In the genomic region with DNA sequence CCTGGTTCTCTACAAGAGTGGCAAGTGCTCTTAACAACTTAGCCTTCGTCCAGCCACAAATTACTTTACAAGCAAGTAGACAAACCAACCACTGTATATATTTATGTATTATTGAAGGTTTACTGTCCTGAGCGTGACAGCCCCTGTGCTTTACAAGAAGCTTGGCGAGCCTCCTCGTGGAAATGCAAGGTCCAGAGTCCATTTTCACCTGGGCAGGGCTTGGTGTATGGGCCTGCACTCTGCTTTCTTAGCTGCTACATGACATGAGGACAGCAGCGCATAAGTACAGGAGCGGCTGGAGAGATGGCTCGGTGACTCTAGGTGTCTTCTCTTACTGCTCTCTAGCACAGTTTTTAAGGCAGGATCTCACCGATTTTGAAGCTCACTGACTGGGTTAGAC, we compare ENCODE assay signal across 27 mouse cellular contexts. TPM values are rescaled to one million over a fixed set of nuclear protein-coding genes. Genes with fewer than 3 reads are reported as not detected.
DNase-seq lines count a peak whose midpoint lies in the region; ATAC-seq and TF ChIP-seq lines count a peak whose summit lies in the region.
"Had no signal": no experiment of that assay in that cellular context is flagged by ENCODE, and none has a peak within 500 bp of the region (broad histone marks: within the 10 kb centered on the region; RNA-seq: fewer than 3 reads in every experiment).

No protein-coding gene starts in this region.

- peaks cover 4% of the 10 kb centered on the region; the same call in 1 of the 2 replicates for H3K4me1 ChIP-seq in liver, postnatal 0 days (ENCODE audit: insufficient read depth)

- no peaks in the 10 kb centered on the region for H3K36me3 ChIP-seq in liver, postnatal 0 days (replicated peaks; ENCODE audit: insufficient read depth, low read length)
- H3K36me3 ChIP-seq: heart, embryonic 10.5 days; hindbrain, embryonic 15.5 days; limb, embryonic 15.5 days; lung, embryonic 15.5 days had no signal

- ATAC-seq in liver, postnatal 0 days: peak; percentile 23; the same call in 1 of the 2 replicates
- ATAC-seq: activated CD4-positive, CD25-positive, alpha-beta regulatory T cell, adult 4 months; forebrain, embryonic 13.5 days had no signal

- intact Hi-C loops in heart, postnatal 14 days (cut with DNase I): no loop called here
- intact Hi-C loops in gastrocnemius, postnatal 14 days (cut with DNase I; ENCODE audit: low total_unique reads): no loop called here
- intact Hi-C loops in left cerebral cortex, postnatal 4 days (cut with DNase I): no loop called here

- no peak for TF ChIP-seq EP300 in liver, postnatal 0 days (IDR thresholded peaks at IDR 0.05; ENCODE audit: low read depth)

- no peak overlapping the region for H3K4me2 ChIP-seq in liver, postnatal 0 days (ENCODE audit: low read depth, low read length)
- H3K4me2 ChIP-seq: embryonic facial prominence, embryonic 13.5 days; forebrain, embryonic 13.5 days; hindbrain, embryonic 15.5 days; limb, embryonic 15.5 days; lung, embryonic 15.5 days had no signal

- H3K9me3 ChIP-seq in liver, postnatal 0 days (ENCODE audit: low read length): no peaks in the 10 kb centered on the region
- H3K9me3 ChIP-seq: embryonic facial prominence, embryonic 13.5 days; forebrain, embryonic 13.5 days; heart, embryonic 10.5 days; hindbrain, embryonic 15.5 days; limb, embryonic 15.5 days; lung, embryonic 15.5 days; megakaryocyte, embryonic 14.5 days had no signal

- H3K4me3 ChIP-seq in liver, postnatal 0 days (ENCODE audit: low read depth, low read length): no peak overlapping the region
- H3K4me3 ChIP-seq: embryonic facial prominence, embryonic 13.5 days; erythroblast, embryonic 14.5 days; forebrain, embryonic 13.5 days; heart, embryonic 10.5 days; hindbrain, embryonic 15.5 days; limb, embryonic 15.5 days; lung, embryonic 15.5 days; megakaryocyte, embryonic 14.5 days had no signal

- WGBS in liver, postnatal 0 days (ENCODE audit: insufficient replicate concordance): 65% methylated on average over 8 of the region's 8 CpGs

- DNase-seq in heart, adult 11 months: peak; percentile 77
- DNase-seq in heart, postnatal 14 days: no peak
- no peak for DNase-seq in liver, postnatal 0 days
- DNase-seq in liver: no peak
- DNase-seq in kidney, postnatal 25 days: peak; percentile 64 to 71
- DNase-seq in urinary bladder, postnatal 14 days (ENCODE audit: low spot score): no peak
- no peak for DNase-seq in gastrocnemius, postnatal 14 days
- DNase-seq in left cerebral cortex, postnatal 4 days: no peak
- DNase-seq: adrenal gland, postnatal 10 days; cerebellum, adult 18-20 months; embryo, embryonic 11 days; layer of hippocampus, adult 9-11 months; lung, postnatal 36 days; midbrain, embryonic 14.5 days; right cerebral cortex, postnatal 25 days; thymus, adult 18-20 months; thymus, postnatal 36 days had no signal

- H3K27ac ChIP-seq in liver, postnatal 0 days (ENCODE audit: low read depth): no peak overlapping the region
- H3K27ac ChIP-seq: embryonic facial prominence, embryonic 13.5 days; forebrain, embryonic 13.5 days; heart, embryonic 10.5 days; hindbrain, embryonic 15.5 days; kidney, postnatal 0 days; limb, embryonic 15.5 days; lung, embryonic 15.5 days had no signal

- no peak for TF ChIP-seq CTCF in liver, postnatal 0 days (IDR thresholded peaks at IDR 0.05; ENCODE audit: low read depth)

- no peaks in the 10 kb centered on the region for H3K27me3 ChIP-seq in liver, postnatal 0 days (ENCODE audit: insufficient read depth, low read length)
- H3K27me3 ChIP-seq: embryonic facial prominence, embryonic 13.5 days; forebrain, embryonic 13.5 days; hindbrain, embryonic 15.5 days; limb, embryonic 15.5 days; lung, embryonic 15.5 days; megakaryocyte, embryonic 14.5 days had no signal

- no peak overlapping the region for H3K9ac ChIP-seq in liver, postnatal 0 days (replicated peaks)
- H3K9ac ChIP-seq: embryonic facial prominence, embryonic 13.5 days; forebrain, embryonic 13.5 days; hindbrain, embryonic 15.5 days; limb, embryonic 15.5 days; lung, embryonic 15.5 days had no signal

RNA-seq across cellular contexts. Expression of a gene that starts 21.3 kb away (rescaled TPM):
- total RNA-seq in heart, postnatal 14 days (2021): 10 to 100 TPM; 52.5 to 62.6 TPM
- 4.3 and 4.8 TPM in 2 replicates for polyA plus RNA-seq in liver, postnatal 0 days (2015; fragmentation: Nextera tagmentation; extraction: Ambion mirVana)
- 10 to 100 TPM; 44.4 to 52.1 TPM for total RNA-seq in gastrocnemius, postnatal 14 days (2021)
- 100 to 1,000 TPM in 1 of 2 experiments, 10 to 100 TPM in 1; 98.6 to 106 TPM for total RNA-seq in left cerebral cortex, postnatal 4 days (2021)

Comparison
In these comparisons a context has a peak if more than half of its experiments do, and no peak if none do; other contexts are left out.
1. DNase-seq: peak in heart, adult 11 months (single experiment) and kidney, postnatal 25 days (2 of 2); none in heart, postnatal 14 days (0 of 2), liver, postnatal 0 days (single experiment), liver (single experiment), urinary bladder, postnatal 14 days (single experiment), gastrocnemius, postnatal 14 days (single experiment) and left cerebral cortex, postnatal 4 days (single experiment).